Mouse (Mus musculus): ENCODE results near the gene Cdh18. TPM values are rescaled to one million over a fixed set of nuclear protein-coding genes. Genes with fewer than 3 reads are reported as not detected.
"Not testable (repeated sequence)": the region's sequence is repeated elsewhere in the genome, so short reads cannot be mapped to it uniquely, and the experiment has no call there.

The Cdh18 gene
- 0.17 and 0.31 TPM in 2 replicates for polyA plus RNA-seq (2016; fragmentation: Nextera tagmentation; extraction: Ambion mirVana)

DNA sequence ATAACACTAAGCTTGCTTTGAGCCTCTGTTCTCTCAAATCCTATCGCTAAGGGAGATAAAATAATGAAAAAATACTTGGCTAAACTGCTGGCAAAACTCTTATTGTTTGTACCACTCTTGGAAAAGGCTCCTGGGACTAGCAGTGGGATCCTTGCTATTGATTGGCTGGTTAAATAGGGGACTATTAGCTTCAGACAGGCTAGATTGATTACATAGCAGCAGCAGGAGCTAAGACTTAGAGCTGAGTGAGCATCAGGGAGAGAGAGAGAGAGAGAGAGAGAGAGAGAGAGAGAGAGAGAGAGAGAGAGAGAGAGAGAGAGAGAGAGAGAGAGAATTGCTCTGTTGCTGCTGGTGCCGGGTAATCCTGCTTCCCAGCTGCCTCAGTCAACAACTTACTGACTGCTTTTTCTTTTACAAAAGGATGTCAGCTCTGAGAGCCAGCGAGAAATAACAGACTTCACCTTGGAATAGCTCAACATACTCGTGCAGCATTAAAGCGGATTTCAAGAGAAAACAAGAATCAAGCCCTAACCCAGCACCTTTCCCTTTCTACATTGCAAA is at the start of gene Cdh18:
Gene Cdh18 (plus strand): TSS at position 312 of the 561 bp plus-strand sequence.
- H3K36me3 ChIP-seq: no peaks in the 10 kb centered on the region
- H3K27ac ChIP-seq (replicated peaks): no peak within 1 kb of the TSS
- no peak within 1 kb of the TSS for H3K4me3 ChIP-seq
- DNase-seq (ENCODE audit: low spot score): no peak
- WGBS: 55% methylated on average over 5 of the region's 5 CpGs
- no peaks in the 10 kb centered on the region for H3K4me1 ChIP-seq
- no peaks in the 10 kb centered on the region for H3K9me3 ChIP-seq (replicated peaks)
- H3K27me3 ChIP-seq (ENCODE audit: low read depth, poor library complexity, severe bottlenecking): no peaks in the 10 kb centered on the region

DNA sequence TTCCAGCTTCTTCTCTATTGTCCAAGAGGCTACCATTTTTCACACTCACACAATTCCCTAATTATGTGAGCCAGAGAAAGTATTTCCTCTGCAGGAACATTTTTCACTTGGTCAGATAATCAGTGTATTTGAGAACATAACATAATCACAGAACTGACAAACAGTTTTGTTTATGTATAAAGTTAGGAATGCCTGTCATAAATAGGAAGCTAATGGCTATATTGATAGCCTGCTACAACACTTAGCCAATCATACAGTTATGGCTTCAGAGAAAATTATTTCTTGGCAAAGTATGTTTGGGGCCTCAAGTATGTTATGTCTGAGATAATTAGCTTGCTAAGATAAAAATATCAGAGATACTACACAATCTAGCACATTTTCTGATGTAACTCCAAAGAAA is 37.6 kb upstream of the Cdh18 start:
- H3K4me1 ChIP-seq: no peaks in the 10 kb centered on the region
- H3K27me3 ChIP-seq (ENCODE audit: low read depth, poor library complexity, severe bottlenecking): no peaks in the 10 kb centered on the region
- H3K27ac ChIP-seq (replicated peaks): no peak overlapping the region
- no peaks in the 10 kb centered on the region for H3K36me3 ChIP-seq
- H3K9me3 ChIP-seq (replicated peaks): no peaks in the 10 kb centered on the region
- H3K4me3 ChIP-seq: no peak overlapping the region
- no peak for DNase-seq (ENCODE audit: low spot score)

DNA sequence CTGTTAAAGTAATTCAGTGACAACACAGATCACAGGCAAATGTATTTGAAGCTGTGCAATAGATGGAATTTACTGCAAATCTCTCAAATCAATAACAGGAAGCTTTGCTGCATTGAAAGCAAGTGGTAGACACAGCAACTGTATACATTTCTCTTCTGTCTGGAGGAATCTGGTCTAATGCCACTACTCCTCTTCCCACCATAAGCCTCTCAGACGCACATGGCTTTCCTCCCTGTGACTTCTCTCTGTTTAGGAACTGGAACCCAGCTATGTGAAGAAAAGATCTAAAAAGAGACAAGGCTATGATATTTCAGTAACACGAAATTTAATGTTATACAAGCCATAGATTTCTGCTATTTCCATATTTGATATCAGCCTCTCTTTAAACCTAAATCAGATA is 13.0 kb upstream of the Cdh18 start:
- H3K9me3 ChIP-seq (replicated peaks): no peaks in the 10 kb centered on the region
- no peaks in the 10 kb centered on the region for H3K36me3 ChIP-seq
- no peak overlapping the region for H3K4me3 ChIP-seq
- WGBS: 72% methylated on average over 2 of the region's 2 CpGs
- no peak for DNase-seq (ENCODE audit: low spot score)
- H3K4me1 ChIP-seq: no peaks in the 10 kb centered on the region
- H3K27ac ChIP-seq (replicated peaks): no peak overlapping the region
- no peaks in the 10 kb centered on the region for H3K27me3 ChIP-seq (ENCODE audit: low read depth, poor library complexity, severe bottlenecking)

DNA sequence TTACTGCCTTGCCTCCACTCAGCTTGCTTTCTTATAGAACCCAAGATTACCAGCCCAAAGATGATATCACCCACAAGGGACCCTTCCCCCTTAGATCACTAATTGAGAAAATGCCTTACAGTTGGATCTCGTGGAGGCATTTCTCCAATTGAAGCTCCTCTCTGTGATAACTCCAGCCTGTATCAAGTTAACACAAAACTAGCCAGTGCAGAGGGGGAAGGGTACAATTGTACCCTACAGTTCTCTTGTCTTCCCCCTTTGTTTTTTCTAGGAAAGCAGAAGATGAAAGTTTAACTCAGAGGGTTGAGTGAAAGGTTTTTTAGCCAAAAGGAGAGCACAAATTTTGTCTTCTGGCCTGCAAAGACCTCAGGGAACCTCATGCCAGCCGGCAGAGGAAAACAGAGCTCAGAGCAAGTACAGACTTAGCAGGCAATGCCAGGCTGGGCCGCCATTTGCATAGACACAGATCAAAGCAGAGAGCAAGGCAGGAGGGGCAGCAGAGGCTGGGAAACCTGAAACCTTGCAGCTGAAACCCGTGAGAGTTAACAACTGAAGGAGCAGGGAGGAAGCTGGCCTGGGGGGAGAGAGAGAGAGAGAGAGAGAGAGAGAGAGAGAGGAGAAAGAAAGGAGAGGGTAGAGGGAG is 29.3 kb downstream of the Cdh18 start:
- no peak overlapping the region for H3K4me3 ChIP-seq
- H3K27me3 ChIP-seq (ENCODE audit: low read depth, poor library complexity, severe bottlenecking): no peaks in the 10 kb centered on the region
- peak overlapping the region; percentile 70 for H3K27ac ChIP-seq (replicated peaks)
- WGBS: 9% methylated on average over 4 of the region's 4 CpGs
- H3K9me3 ChIP-seq (replicated peaks): peaks cover 3% of the 10 kb centered on the region; the same call in 1 of the 2 replicates
- peak; percentile 47 for DNase-seq (ENCODE audit: low spot score)
- H3K4me1 ChIP-seq: peaks cover 10% of the 10 kb centered on the region
- H3K36me3 ChIP-seq: no peaks in the 10 kb centered on the region

DNA sequence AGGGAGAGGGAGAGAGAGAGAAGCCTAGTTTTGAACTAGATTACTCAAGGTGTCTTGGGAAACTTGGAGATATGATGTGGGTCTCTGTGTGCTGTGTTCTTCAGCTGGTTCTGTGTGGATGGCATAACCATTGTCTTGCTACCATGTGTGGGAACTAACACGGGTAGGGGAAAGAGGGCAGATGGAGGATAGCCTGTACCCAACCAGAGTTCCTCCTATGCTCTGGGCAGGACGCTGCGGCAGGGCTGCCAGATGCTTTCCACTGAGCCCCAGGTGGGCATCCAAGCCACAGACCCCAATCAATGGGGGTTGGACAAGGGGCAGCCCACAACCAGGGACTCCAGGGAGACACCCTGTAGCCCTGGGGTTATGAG is 29.8 kb downstream of the Cdh18 start:
- 31% methylated on average over 3 of the region's 3 CpGs for WGBS
- no peak for DNase-seq (ENCODE audit: low spot score)
- H3K4me3 ChIP-seq: no peak overlapping the region
- H3K36me3 ChIP-seq: no peaks in the 10 kb centered on the region
- peaks cover 10% of the 10 kb centered on the region for H3K4me1 ChIP-seq
- H3K9me3 ChIP-seq (replicated peaks): peaks cover 3% of the 10 kb centered on the region; the same call in 1 of the 2 replicates
- H3K27ac ChIP-seq (replicated peaks): peak overlapping the region; percentile 70
- no peaks in the 10 kb centered on the region for H3K27me3 ChIP-seq (ENCODE audit: low read depth, poor library complexity, severe bottlenecking)

DNA sequence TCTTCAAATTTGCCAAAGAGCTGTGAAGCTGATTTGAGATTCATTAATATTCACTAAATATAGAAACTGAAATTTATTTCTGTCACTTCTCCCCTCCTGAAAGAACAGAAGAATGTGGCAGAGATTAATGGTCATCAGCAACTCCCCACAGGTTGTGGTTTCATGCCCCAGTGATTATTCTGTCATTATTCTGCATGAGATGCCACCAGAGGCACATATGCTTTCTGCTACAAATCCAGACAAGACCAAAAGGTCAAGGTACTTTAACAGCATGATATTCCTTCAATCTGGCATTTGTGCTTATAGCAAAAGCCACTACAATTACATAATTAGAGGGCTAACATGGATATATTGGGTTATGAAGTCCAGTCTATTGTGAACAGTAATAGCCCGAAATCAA is 35.8 kb downstream of the Cdh18 start:
- no peaks in the 10 kb centered on the region for H3K9me3 ChIP-seq (replicated peaks)
- no peaks in the 10 kb centered on the region for H3K36me3 ChIP-seq
- no peak for DNase-seq (ENCODE audit: low spot score)
- 84% methylated on average over 1 of the region's 1 CpGs for WGBS
- no peaks in the 10 kb centered on the region for H3K4me1 ChIP-seq
- no peaks in the 10 kb centered on the region for H3K27me3 ChIP-seq (ENCODE audit: low read depth, poor library complexity, severe bottlenecking)
- H3K4me3 ChIP-seq: no peak overlapping the region
- H3K27ac ChIP-seq (replicated peaks): no peak overlapping the region

DNA sequence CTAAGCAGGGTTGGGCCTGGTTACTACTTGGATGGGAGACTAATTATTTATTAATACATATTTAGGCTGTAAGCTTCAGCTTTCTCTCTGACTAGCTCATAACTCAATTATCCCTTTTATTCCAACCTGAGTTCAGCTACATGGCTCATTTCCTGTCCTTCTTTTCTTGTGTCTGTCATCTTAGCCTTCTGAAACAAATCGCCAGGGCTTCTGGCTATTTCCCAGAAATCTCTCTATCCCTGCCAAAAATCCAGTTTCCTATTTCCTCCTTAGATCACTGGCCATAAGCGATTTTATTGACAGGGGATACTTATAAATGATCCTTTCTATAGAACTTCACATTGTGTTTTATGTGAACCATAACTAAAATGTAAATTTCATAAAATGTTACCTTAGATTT is 167.6 kb downstream of the Cdh18 start:
- no peak overlapping the region for H3K4me3 ChIP-seq
- no peaks in the 10 kb centered on the region for H3K4me1 ChIP-seq
- no peaks in the 10 kb centered on the region for H3K36me3 ChIP-seq
- no peaks in the 10 kb centered on the region for H3K27me3 ChIP-seq (ENCODE audit: low read depth, poor library complexity, severe bottlenecking)
- no peak overlapping the region for H3K27ac ChIP-seq (replicated peaks)
- H3K9me3 ChIP-seq (replicated peaks): no peaks in the 10 kb centered on the region
- WGBS: 83% methylated on average over 2 of the region's 2 CpGs
- DNase-seq (ENCODE audit: low spot score): no peak

DNA sequence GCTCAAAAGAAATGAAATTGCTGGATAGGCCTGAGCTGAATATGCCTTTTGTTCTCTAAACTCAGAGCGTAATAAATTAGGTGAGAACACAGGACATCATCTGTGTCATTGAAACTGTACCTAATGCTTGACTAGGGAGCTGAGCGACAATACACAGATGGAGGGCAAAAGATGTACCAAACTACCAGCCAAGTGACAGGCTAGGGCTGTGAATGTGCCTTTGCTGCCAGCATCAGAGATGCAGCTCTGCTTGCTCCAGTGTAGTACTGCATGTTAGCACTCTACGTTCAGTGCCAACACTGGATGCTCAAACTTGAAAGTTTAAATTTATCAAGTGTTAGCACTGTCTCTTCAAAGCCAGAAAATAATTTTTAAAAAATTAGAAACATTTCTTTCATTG is 168.9 kb downstream of the Cdh18 start:
- Histone ChIP-seq H3K4me3 (no peak overlapping the region), H3K36me3 (no peaks in the 10 kb centered on the region), H3K27ac (replicated peaks) (no peak overlapping the region), H3K9me3 (replicated peaks) (no peaks in the 10 kb centered on the region), H3K4me1 (no peaks in the 10 kb centered on the region), H3K27me3 (ENCODE audit: low read depth, poor library complexity, severe bottlenecking) (no peaks in the 10 kb centered on the region)
- DNase-seq (ENCODE audit: low spot score): no peak
- WGBS: 89% methylated on average over 3 of the region's 3 CpGs

DNA sequence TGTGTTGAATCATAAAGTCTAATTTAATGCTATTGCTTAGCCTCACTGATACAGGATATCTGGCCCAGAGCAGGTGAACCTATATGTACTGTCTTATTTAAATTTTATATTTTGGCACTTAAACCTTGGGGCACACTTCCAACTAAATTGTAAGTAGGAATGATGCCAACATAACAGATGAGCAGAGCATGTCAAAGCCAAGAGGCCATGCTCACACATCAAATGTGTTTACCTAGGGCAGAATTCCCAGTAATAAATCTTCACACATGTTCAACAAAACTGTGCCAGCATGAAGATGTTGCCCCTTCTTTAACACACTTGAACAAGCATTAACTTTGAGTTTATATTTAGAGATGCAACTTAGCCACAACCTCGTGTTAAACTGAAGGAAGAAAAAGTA is 177.8 kb downstream of the Cdh18 start:
- Histone ChIP-seq H3K9me3 (replicated peaks) (0 out of 2 replicates have a peak, but pooled peaks cover 4% of the 10 kb centered on the region), H3K4me3 (no peak overlapping the region), H3K36me3 (no peaks in the 10 kb centered on the region), H3K27ac (replicated peaks) (no peak overlapping the region), H3K4me1 (no peaks in the 10 kb centered on the region), H3K27me3 (ENCODE audit: low read depth, poor library complexity, severe bottlenecking) (no peaks in the 10 kb centered on the region)
- 77% methylated on average over 1 of the region's 1 CpGs for WGBS
- DNase-seq (ENCODE audit: low spot score): no peak

DNA sequence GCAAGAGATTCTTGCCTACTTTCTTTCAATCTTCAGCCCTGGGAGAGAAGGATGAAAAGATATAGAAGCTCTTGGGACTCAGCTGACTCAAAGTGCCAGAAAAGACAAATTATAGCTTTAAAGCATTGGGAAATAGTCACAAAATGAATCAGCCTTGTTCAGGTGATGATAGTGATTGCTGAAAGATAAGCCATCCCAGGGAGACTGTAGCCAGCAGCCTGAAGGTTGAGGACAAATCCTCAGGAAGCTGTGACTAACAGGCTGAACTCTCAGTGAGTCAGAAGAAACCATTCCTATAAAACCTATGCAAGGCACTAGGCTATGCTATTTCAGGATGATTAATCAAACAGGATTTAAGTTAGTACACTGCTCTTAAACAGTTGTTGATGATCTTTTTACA is 184.2 kb downstream of the Cdh18 start:
- no peak for DNase-seq (ENCODE audit: low spot score)
- no peaks in the 10 kb centered on the region for H3K4me1 ChIP-seq
- no peaks in the 10 kb centered on the region for H3K27me3 ChIP-seq (ENCODE audit: low read depth, poor library complexity, severe bottlenecking)
- no peaks in the 10 kb centered on the region for H3K9me3 ChIP-seq (replicated peaks)
- no peak overlapping the region for H3K4me3 ChIP-seq
- no peak overlapping the region for H3K27ac ChIP-seq (replicated peaks)
- H3K36me3 ChIP-seq: no peaks in the 10 kb centered on the region

DNA sequence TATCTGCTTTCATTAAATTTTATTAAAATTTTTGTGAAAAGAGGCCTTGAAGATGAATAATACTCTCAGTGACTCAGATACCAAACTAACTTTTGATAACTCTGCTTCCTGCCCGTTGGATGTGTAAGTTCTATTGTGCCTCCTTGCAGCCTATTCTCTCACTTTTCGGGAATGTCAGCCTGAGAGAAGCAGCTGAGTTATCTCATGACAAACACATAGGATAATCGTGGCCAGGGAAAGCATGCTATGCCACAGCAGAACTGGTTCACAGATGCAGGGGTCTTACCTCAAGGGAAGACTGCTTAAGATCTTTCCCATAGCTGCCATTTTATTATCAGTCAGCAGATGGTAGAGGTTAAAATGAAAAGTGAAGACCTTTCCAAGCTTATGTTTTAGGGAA is 187.3 kb downstream of the Cdh18 start:
- Histone ChIP-seq H3K4me1 (no peaks in the 10 kb centered on the region), H3K27ac (replicated peaks) (no peak overlapping the region), H3K4me3 (no peak overlapping the region), H3K9me3 (replicated peaks) (no peaks in the 10 kb centered on the region), H3K27me3 (ENCODE audit: low read depth, poor library complexity, severe bottlenecking) (no peaks in the 10 kb centered on the region), H3K36me3 (no peaks in the 10 kb centered on the region)
- WGBS: 85% methylated on average over 3 of the region's 3 CpGs
- DNase-seq (ENCODE audit: low spot score): no peak

DNA sequence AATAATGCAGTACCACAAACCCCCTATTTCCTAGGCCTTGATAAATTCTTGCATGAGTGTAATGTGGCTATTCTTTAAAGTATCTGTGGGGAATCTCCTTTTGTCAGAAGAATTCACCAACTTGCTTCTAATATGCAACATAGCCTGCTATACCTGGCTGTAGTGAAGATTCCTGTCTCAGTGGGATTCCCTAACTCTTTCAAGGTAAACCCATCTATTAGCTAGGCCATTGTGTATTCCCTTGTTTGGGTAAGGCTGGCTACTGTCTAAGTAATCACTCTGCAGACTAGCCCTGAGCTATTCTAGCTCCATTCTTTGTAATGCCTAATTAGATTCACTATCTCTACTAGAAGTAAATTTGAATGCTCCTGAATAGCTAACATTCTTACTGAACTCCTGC is 212.4 kb downstream of the Cdh18 start:
- H3K4me3 ChIP-seq; H3K9me3 ChIP-seq (replicated peaks); H3K4me1 ChIP-seq; H3K27me3 ChIP-seq (ENCODE audit: low read depth, poor library complexity, severe bottlenecking); DNase-seq (ENCODE audit: low spot score); H3K36me3 ChIP-seq; H3K27ac ChIP-seq (replicated peaks): not testable (repeated sequence)

DNA sequence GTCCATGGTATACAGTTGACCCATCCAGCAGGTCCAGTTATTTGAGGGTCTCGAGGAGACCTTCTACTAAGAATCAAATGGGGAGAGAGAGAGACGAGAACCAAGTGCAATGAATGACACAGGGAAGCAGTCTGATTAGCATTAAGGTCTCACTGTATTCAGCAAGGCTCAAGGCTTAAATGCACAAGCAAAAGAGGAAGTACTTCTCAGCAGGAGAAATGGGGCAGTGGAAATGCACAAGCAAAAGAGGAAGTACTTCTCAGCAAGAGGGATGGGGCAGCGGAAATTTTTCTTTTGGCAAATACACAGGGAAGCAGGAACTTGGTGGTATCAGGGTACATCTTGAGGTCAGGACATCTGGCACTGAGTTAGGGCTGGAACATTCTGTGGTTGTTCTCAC is 217.8 kb downstream of the Cdh18 start:
- not testable (repeated sequence) for H3K36me3 ChIP-seq; H3K4me3 ChIP-seq; H3K27ac ChIP-seq (replicated peaks); DNase-seq (ENCODE audit: low spot score); H3K9me3 ChIP-seq (replicated peaks); H3K4me1 ChIP-seq; H3K27me3 ChIP-seq (ENCODE audit: low read depth, poor library complexity, severe bottlenecking)
- 90% methylated on average over 3 of the region's 3 CpGs for WGBS

DNA sequence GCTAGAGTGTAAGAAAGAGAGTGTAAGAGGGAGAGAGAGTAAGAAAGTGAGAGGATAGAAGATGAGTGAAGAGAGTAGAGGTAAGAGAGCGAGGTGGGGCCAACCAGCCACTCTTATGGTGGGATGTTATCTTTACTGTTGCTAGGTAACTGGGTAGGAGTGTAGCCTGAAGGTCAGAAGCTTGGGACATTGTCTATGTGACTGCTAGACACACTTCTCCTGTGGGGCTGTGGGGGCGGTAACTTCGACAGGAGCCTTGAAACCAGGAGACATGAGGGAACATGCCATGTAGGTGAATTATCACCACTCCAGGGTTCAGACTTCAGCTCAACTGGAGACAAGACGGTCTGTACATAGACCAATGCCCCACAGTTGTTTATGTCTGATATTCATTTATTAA is 227.5 kb downstream of the Cdh18 start:
- Histone ChIP-seq H3K27ac (replicated peaks) (no peak overlapping the region), H3K4me1 (no peaks in the 10 kb centered on the region), H3K36me3 (no peaks in the 10 kb centered on the region), H3K4me3 (no peak overlapping the region), H3K9me3 (replicated peaks) (no peaks in the 10 kb centered on the region), H3K27me3 (ENCODE audit: low read depth, poor library complexity, severe bottlenecking) (no peaks in the 10 kb centered on the region)
- DNase-seq (ENCODE audit: low spot score): no peak
- WGBS: 87% methylated on average over 4 of the region's 4 CpGs
